Mouse (Mus musculus): ENCODE results near the gene Dhx57. TPM values are rescaled to one million over a fixed set of nuclear protein-coding genes. Genes with fewer than 3 reads are reported as not detected.
"Not testable (repeated sequence)": the region's sequence is repeated elsewhere in the genome, so short reads cannot be mapped to it uniquely, and the experiment has no call there.

Dhx57 gene
- total RNA-seq, 1 experiment from 2014 or later = 14.5 TPM

- no peak for ATAC-seq (replicated peaks in 1 of 2; ENCODE audit: insufficient read depth in 1 of 2, low FRiP score in 2 of 2, low TSS enrichment in 1 of 2, low read depth in 1 of 2, poor library complexity in 2 of 2, severe bottlenecking in 2 of 2)
These were observed 12.0 kb downstream of the Dhx57 start for GRCm38 (mm10) chr17:80278255-80278654.

- ATAC-seq (replicated peaks in 1 of 2; ENCODE audit: insufficient read depth in 1 of 2, low FRiP score in 2 of 2, low TSS enrichment in 1 of 2, low read depth in 1 of 2, poor library complexity in 2 of 2, severe bottlenecking in 2 of 2) = not testable (repeated sequence)
These were observed 19.7 kb downstream of the Dhx57 start for GRCm38 (mm10) chr17:80270622-80271021.

- ATAC-seq (replicated peaks in 1 of 2; ENCODE audit: insufficient read depth in 1 of 2, low FRiP score in 2 of 2, low TSS enrichment in 1 of 2, low read depth in 1 of 2, poor library complexity in 2 of 2, severe bottlenecking in 2 of 2) = no peak
These were observed 22.1 kb downstream of the Dhx57 start for GRCm38 (mm10) chr17:80268151-80268550.

DNA sequence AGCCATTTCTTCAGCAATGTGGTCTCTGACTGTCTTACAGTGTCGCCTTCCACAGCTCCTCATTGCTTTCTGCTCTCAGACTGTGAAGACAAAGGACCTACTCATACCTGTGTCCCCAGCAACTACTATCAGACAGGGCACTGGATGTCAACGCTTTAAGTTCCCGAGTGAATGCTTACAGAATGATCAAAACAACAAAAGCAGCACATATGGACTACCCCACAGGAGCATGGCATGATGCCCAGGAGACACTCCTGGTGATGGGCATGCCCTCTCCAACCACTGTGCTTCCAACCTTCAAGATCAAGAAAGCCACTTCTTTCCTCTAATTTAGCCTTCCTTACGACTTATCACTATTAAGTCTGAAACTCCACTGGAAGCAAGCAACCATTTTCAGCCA, 23.2 kb downstream of the Dhx57 start:
- ATAC-seq (replicated peaks in 1 of 2; ENCODE audit: insufficient read depth in 1 of 2, low FRiP score in 2 of 2, low TSS enrichment in 1 of 2, low read depth in 1 of 2, poor library complexity in 2 of 2, severe bottlenecking in 2 of 2) = no peak

DNA sequence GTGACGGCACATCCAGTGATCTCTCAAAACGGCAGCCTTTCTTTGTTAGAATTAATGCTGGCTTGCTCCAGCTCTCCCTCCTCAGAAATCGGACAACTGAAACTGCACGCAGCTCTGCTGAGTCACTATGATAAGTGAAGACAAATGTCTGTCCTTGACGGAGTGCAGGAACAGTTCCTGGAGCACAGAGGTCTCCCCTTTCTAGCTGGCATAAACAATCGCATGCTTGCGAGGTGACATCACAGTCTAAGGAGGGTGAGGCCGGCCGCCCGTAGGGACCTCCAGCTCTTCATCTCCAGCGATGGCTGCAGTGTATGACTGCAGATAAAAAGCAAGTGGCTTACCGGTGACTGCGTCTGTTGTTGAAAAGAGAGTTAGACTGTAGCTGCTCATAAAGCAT, 35.1 kb downstream of the Dhx57 start:
- no peak for ATAC-seq (replicated peaks in 1 of 2; ENCODE audit: insufficient read depth in 1 of 2, low FRiP score in 2 of 2, low TSS enrichment in 1 of 2, low read depth in 1 of 2, poor library complexity in 2 of 2, severe bottlenecking in 2 of 2)

GRCm38 (mm10) chr17:80254421-80254820, 35.9 kb downstream of the Dhx57 start:
- ATAC-seq (replicated peaks in 1 of 2; ENCODE audit: insufficient read depth in 1 of 2, low FRiP score in 2 of 2, low TSS enrichment in 1 of 2, low read depth in 1 of 2, poor library complexity in 2 of 2, severe bottlenecking in 2 of 2) = no peak

GRCm38 (mm10) chr17:80252757-80253525, 37.3 kb downstream of the Dhx57 start:
- no peak for ATAC-seq (replicated peaks in 1 of 2; ENCODE audit: insufficient read depth in 1 of 2, low FRiP score in 2 of 2, low TSS enrichment in 1 of 2, low read depth in 1 of 2, poor library complexity in 2 of 2, severe bottlenecking in 2 of 2)

GRCm38 (mm10) chr17:80243116-80243515, 47.2 kb downstream of the Dhx57 start:
- ATAC-seq (replicated peaks in 1 of 2; ENCODE audit: insufficient read depth in 1 of 2, low FRiP score in 2 of 2, low TSS enrichment in 1 of 2, low read depth in 1 of 2, poor library complexity in 2 of 2, severe bottlenecking in 2 of 2) = no peak

DNA sequence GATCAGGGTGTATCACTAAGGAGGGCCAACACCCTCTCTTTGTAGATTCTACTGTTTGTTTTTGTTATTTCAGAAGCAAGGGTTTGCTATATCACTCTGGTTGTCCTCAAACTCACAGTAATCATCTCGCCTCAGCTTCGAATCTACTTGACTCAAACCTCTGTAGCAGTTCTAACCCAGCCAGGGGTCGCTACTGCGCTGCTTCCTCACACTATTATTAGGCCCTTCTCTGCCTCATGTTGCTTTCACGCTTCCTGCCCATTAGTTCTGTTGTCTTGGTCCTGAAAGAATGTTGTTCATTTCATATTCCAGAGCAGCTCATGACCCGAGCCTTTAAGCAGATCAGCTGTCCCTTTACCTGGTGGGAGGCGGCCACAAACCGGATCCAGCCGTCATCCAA, 48.7 kb downstream of the Dhx57 start:
- ATAC-seq (replicated peaks in 1 of 2; ENCODE audit: insufficient read depth in 1 of 2, low FRiP score in 2 of 2, low TSS enrichment in 1 of 2, low read depth in 1 of 2, poor library complexity in 2 of 2, severe bottlenecking in 2 of 2) = no peak

DNA sequence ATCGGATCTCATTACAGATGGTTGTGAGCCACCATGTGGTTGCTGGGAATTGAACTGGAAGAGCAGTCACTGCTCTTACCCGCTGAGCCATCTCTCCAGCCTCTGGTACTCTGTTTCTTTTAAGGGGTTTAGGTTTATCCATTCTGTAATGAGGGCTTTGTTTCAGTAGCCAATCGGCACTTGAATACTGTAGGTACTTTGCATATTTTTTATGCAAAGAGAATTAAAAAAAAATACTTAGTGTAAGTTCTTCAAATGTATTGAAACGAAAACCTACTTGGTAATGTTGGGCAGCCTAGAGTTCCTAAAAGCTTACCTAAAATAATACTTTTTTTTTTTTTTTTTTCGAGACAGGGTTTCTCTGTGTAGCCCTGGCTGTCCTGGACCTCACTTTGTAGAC, 52.8 kb downstream of the Dhx57 start:
- ATAC-seq (replicated peaks in 1 of 2; ENCODE audit: insufficient read depth in 1 of 2, low FRiP score in 2 of 2, low TSS enrichment in 1 of 2, low read depth in 1 of 2, poor library complexity in 2 of 2, severe bottlenecking in 2 of 2) = no peak

DNA sequence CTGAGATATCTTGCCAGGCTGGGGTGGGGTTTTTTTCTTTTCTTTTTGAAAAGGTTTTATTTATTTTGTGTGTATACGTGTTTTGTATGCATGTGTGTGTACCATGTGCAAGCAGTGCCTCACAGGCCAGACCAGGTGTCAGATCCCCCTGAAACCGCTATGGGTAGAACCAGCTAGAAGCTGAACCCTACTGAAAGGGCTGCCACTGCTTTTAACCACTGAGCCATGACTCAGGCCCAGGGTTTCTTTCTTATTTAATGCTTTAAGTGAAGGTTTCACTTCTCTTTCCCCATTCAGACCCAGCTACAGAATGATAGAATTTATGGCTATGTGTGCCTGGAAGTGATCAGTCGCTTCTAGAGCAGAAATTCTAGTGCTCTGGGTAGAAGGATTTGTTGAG, 53.5 kb downstream of the Dhx57 start:
- peak in 1 of 2 experiments; percentile 46; a peak in 2 of 4 replicates for ATAC-seq (replicated peaks in 1 of 2; ENCODE audit: insufficient read depth in 1 of 2, low FRiP score in 2 of 2, low TSS enrichment in 1 of 2, low read depth in 1 of 2, poor library complexity in 2 of 2, severe bottlenecking in 2 of 2)

GRCm38 (mm10) chr17:80235477-80235876, 54.8 kb downstream of the Dhx57 start:
- no peak for ATAC-seq (replicated peaks in 1 of 2; ENCODE audit: insufficient read depth in 1 of 2, low FRiP score in 2 of 2, low TSS enrichment in 1 of 2, low read depth in 1 of 2, poor library complexity in 2 of 2, severe bottlenecking in 2 of 2)

DNA sequence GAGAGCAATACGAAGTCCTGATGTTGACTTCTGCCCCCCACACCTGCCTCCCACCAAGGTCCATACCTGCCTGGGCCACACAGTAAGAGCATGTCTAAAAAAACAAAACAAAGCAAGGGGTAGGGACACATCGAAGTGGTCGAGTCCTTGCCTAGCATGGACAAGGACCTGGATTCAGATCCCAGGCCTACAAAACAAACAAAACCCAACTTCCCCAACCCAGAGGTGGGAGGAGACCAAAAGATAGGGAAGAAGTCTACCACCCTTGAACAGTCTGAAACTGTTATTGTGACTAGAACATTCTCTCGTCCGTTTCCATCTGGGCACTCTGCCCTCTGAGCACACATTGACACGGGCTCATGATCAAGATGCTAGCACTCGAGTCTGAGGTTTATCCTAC, 55.9 kb downstream of the Dhx57 start:
- ATAC-seq (replicated peaks in 1 of 2; ENCODE audit: insufficient read depth in 1 of 2, low FRiP score in 2 of 2, low TSS enrichment in 1 of 2, low read depth in 1 of 2, poor library complexity in 2 of 2, severe bottlenecking in 2 of 2) = no peak

DNA sequence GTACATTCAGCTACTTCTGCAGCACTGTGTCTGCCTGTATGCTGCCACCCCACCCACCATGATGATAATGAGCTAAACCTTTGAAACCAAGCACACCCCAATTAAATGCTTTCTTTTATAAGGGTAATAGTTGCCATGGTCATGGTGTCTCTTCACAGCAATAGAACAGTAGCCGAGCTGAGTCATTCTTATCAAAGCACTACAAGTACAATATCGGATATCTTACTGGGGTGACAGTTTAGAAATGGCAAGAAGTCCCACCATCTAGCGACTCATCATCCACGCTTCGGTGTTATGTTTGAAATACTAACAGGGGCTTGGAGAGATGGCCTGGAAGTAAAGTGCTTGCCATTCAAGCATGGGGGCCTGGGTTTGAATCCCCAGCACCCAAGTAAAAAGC, 56.4 kb downstream of the Dhx57 start:
- no peak for ATAC-seq (replicated peaks in 1 of 2; ENCODE audit: insufficient read depth in 1 of 2, low FRiP score in 2 of 2, low TSS enrichment in 1 of 2, low read depth in 1 of 2, poor library complexity in 2 of 2, severe bottlenecking in 2 of 2)

GRCm38 (mm10) chr17:80229396-80229795, 60.9 kb downstream of the Dhx57 start:
- ATAC-seq (replicated peaks in 1 of 2; ENCODE audit: insufficient read depth in 1 of 2, low FRiP score in 2 of 2, low TSS enrichment in 1 of 2, low read depth in 1 of 2, poor library complexity in 2 of 2, severe bottlenecking in 2 of 2) = no peak

- ATAC-seq (replicated peaks in 1 of 2; ENCODE audit: insufficient read depth in 1 of 2, low FRiP score in 2 of 2, low TSS enrichment in 1 of 2, low read depth in 1 of 2, poor library complexity in 2 of 2, severe bottlenecking in 2 of 2) = peak in 1 of 2 experiments; percentile 19; a peak in 1 of 4 replicates
These were observed 65.1 kb downstream of the Dhx57 start for GRCm38 (mm10) chr17:80225142-80225541.

DNA sequence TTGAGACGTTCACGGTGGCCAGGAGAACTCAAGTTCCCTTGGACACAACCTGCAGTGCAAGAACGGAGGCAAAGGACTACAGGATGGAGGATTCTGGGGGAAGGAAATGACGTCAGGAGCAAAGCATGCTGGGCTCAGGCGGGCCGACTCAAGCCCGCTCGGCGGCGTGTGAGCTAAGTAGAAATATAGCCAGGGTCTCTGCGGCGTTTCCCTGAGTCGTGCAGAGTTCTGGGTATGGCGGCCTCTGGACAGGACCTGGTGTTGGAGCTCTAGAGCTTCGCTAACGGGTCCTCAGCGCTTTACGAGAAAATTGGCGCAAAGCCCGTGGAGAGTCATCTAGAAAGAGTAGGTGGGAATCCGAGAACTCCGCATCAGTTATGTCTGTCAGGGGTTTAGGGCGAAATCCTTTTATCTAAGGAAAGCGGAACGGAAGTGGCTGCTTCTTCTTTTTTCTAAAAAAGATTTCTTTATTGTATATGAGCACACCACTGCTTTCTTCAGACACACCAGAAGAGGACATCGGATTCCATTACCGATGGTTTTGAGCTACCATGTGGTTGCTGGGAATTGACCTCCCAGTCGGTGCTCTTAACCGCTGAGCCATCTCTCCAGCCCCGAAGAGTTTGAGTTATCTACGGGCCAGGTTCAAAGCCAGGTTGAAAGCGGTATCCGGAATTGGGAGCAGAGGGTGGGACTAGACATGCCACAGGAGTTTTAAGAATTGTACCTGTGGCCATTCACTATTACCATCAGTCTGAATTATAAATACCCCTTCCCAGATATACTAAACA, 65.8 kb downstream of the Dhx57 start, which contains the start of gene Gemin6:
Gene Gemin6, plus strand, starts transcription at position 116 of the 791 bp plus-strand sequence.
- ATAC-seq (replicated peaks in 1 of 2; ENCODE audit: insufficient read depth in 1 of 2, low FRiP score in 2 of 2, low TSS enrichment in 1 of 2, low read depth in 1 of 2, poor library complexity in 2 of 2, severe bottlenecking in 2 of 2) = peak; percentile 98 to 99

DNA sequence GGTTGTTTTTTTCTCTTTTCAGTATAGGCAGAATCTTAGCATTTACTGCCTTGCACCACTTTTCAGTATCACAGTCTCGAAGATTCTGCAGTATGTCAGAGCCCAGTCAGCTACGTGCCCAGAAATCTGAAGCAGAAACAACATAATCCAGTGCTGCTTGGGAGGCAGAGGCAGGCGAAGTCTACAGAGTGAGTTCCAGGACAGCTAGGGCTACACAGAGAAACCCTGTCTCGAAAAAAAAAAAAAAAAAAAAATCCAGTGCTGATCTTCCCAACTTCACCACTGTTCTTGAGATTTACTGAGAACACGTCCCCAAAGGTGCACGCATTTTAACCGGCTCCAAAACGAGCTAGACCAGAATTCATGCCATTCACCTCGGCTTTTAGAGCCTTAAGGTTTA, 66.4 kb downstream of the Dhx57 start:
- peak in 1 of 2 experiments; percentile 15; a peak in 1 of 4 replicates for ATAC-seq (replicated peaks in 1 of 2; ENCODE audit: insufficient read depth in 1 of 2, low FRiP score in 2 of 2, low TSS enrichment in 1 of 2, low read depth in 1 of 2, poor library complexity in 2 of 2, severe bottlenecking in 2 of 2)
